Mouse (Mus musculus) mouse embryonic stem cell (cell line): ENCODE results near the gene Plcl2.

ENCODE experiments used
- in situ Hi-C, 2 experiments: fragments of 300-500 bp; cut with MboI; formaldehyde crosslinking; loops; 1 replicate in 1 of 2; 3 replicates in 1 of 2; pipeline ENCODE4 v1.14.3; 2019 to 2020; ENCODE audit warnings: low sequenced_read_pairs in 2 of 2, low pct_unique_long_range_greater_than_20kb in 1 of 2, mixed read lengths in 1 of 2; ENCODE audit not compliant: unreplicated experiment in 1 of 2

Plcl2 gene

DNA sequence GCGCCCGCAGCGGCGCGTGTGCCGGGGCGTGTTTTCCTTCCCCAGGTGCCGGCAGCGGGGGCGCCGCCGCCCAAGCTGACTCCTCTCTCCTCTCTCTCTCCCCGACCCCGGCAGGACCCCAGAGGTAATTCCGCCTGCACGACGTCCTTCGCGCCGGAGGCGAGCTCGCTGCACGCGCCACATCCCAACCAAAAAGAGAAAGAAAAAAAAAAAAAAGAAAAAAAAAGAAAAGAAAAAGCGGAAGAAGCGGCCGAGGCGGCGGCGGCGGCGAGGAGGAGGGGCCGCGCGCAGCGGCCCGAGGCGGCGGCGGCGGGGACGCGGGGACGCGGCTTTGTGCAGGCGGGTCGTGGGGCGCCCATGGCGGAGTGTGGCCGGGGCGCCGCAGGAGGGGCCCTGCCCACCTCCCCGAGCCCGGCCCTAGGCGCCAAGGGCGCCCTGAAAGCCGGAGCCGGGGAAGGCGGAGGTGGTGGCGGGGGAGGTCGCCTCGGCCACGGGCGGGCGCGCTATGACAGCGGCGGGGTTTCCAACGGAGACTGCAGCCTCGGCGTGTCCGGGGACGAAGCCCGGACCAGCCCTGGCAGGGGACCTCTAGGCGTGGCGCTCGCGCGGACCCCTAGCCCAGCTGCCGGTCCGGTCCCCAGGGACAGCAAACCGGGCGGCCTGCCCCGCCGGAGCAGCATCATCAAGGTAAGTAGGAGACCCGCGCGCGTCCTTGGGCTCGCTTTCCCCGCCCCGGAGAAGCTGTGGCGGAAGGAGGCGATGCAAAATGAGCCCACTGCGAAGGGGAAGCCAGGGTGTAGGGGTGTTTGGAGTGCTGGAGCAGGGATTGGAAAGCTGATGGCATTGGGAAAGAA lies at the start of gene Plcl2:
Gene Plcl2, plus strand, starts transcription at position 153 of the 854 bp plus-strand sequence.
- in situ Hi-C loops = no loop called here

DNA sequence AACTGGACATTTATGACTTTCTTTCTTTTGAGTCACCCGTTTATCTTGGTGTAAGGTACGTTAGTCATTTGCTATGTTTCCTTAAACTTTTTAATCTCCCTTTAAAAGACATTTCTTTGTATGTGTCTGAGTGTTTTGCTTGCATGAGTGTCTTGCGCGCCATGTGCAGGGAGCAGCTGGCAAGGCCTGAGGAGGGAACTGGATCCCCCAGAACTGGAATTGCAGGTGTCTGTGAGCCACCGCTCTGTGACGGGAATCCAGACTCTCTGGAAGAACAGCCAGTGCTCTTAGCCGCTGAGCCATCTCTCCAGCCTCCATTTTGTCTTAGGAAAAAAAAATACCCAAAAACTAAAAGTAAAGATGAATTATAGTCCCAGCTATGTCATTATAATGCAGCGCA lies 48.9 kb upstream of the Plcl2 start:
- in situ Hi-C loops = no loop called here

DNA sequence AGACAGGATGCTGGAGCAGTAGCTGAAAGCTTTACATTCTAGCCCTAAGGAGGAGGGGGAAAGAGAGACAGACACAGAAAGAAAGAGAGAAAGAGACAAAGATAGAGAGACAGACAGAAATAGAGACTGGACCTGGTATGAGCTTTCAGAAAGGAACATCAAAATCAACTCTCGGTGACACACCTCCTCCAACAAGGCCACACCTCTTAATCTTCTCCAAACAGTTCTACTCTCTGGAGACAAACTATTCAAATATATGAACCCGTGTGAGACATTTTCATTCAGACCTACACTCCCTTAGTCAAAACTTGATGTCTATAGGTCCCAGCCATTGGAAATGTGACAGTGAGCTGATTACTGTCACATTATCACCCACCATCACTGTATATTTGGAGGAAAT lies 41.8 kb upstream of the Plcl2 start:
- in situ Hi-C loops = no loop called here

DNA sequence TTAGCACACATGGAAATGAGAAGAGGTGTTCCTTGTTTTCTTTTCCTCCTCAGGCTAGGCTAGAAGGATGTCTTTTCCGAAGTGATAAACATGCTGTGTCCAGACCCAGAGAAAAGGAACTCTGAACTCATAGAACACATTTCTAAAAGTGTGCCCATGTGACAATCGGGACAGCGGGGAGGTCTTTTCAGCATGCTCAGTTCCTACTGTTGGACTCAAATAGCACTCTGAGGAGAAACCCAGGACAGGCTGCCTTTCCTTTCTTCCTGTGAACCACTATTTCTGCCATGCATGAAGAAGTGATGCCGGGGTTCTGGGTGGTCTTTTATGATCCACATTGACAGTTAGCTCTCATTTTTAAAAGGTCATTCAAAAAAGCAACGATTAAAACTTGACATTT lies 40.1 kb upstream of the Plcl2 start:
- in situ Hi-C loops = no loop called here

DNA sequence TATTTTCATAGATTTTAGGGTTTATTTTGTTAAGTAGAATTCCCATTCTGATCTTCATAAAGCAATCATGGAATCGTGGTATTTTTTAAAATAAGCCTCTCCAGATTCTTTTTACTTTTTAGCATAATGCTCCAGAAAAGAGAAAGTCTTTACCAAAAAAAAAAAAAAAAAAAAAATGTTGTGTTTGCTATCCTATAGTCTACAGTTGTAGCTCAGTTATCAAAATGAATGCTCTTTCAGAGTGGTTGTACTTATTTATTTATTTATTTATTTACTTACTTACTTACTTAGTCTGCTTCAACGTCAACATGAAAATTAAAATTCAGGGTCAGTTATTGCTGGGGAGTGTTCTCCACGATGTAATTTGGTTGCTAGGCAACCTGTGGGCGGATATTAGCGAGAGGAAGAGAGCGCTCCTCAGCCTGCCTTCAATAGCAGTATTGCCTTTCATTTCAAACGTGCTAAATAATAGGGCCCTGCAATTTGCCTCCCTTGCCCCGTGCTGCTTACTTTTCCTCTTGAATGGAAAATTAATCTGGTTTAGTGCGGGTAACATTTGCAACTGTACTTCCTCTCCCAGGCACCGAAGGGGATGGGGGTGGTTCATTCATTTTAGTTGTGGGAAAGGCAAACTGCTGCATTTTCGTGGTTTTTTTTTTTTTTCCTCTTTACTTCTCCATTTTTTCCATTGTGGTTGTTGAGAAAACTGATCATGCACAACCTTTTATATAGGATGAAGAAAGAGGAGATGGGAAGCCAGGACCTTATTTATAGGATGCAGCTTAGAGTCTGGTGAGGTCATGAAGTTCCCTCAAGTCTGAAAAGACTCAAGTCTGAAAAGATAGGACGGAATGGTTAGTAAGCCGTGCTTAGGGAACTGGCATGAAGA lies 39.4 kb upstream of the Plcl2 start:
- in situ Hi-C loops = no loop called here

DNA sequence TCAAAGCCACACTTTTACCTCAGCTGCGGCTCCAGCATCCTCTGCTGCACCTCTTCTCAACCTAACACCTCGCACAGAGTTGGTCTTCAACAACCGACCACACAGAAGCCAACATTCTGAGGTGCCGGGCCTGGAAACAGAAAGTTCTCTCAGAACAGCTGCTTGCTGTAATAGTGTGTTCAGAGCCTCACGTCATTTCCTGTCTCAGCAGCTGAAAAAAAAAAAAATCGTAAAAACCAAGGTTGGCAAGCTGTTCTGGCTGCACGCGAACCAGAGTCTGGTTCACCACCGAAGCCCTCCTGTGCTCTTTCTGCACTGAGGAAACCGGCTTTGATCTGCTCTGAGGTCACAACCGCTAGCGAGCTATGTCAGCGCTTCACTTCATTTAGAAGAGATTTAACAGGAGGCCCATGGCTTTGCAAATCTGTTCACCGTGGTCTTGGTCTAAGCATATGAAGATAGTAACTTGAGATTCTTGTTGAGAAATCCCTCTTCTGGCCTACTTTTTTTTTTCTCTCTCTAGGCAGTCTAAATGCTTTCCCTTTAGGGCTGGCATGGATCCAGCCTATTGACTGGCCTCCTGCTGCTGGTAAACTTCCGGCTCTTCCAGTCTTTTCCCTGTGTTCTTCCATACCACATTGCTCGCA lies 38.6 kb upstream of the Plcl2 start:
- in situ Hi-C loops = no loop called here

DNA sequence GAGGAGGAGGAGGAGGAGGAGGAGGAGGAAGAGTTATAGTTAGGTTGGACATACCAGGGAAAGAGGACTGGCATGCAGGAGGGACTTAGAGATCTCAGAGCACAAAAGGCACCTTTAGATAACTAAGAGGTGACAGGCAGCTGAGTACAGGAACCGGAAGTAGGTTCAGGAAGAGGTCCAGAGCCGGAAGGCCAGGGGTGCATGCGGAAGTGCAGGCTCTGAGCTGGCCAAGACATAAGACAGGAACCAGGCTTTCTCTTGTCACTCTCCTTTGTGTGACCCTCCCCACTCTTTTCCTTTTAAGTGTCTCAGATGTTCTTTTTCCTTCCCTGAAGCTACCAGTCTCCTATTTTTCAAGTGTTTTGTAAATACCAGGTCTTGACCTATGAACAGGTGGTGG lies 38.0 kb upstream of the Plcl2 start:
- in situ Hi-C loops = no loop called here

DNA sequence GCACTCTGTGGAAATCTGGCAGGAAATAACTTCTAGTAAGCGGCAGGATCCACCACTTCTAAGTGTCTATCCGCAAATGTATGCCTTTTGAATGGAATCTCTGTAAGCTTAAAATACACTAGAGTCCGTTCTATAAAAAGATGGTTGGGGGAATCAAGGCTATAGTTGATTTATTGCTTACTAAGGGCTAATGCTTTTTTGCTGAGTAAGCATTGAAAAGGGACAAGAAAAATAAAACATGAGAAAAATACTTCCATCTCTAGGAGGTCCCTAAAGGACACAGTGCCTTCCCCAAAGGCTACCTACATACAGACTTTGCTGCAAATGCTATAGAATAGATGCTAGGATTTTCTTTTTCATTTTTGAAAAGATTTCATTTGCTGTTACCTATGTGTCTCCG lies 31.9 kb upstream of the Plcl2 start:
- in situ Hi-C loops = no loop called here

DNA sequence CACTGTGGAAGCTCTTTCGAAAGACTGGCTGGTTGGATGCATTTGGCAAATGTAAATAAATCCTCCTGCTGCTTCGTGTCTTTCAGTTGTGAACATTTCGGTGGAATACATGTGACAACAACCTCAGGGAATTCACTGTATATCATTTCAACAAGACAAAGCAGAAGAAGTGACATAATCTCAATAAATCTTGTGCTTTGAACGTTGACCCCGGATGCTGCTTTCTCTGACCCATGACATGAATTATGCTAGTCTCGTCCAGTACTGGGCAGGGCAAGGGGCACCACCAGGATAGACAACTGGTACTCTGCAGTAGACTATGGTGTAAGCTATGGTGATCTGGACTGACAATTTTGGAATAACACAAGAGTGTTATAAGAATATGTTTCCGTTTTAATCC lies 28.3 kb upstream of the Plcl2 start:
- in situ Hi-C loops = no loop called here

DNA sequence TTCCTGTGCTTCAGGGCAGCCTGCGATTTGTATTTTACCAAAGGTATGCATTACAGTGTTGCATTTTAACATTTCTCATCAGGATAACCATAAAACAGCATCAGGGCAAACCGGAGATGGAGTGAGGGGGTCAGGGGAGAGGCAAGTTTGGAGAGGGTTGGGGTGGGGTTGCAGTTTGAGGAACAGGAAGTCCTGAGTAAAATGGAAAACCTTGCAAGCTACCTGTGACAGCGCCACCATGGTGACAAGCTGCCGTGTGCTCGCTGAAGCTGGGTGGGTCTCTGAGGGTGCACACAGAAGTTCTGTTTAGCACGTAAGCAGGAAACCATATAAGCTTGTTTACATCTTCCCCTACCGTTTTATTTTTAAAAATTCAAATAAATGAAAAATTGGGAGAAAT lies 25.5 kb upstream of the Plcl2 start:
- in situ Hi-C loops = no loop called here

DNA sequence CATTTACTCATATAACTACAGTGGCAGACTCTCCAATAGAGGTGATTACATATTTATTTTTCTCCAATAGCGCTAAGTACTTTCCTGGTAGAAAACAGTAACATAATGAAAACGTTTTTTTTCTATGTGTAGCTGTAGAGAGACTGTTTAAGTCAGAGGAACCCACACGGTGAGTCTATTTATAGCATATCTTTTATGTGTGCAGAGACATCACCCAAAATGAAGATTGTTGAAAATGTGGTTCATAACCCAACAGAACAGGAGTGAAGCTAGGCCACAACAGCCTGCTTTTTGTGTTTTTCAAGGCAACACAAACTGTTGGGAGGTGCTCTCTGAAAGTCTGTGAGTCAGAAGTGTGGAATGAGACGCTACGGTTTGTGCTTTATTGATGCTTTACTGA lies 24.2 kb upstream of the Plcl2 start:
- in situ Hi-C loops = no loop called here

DNA sequence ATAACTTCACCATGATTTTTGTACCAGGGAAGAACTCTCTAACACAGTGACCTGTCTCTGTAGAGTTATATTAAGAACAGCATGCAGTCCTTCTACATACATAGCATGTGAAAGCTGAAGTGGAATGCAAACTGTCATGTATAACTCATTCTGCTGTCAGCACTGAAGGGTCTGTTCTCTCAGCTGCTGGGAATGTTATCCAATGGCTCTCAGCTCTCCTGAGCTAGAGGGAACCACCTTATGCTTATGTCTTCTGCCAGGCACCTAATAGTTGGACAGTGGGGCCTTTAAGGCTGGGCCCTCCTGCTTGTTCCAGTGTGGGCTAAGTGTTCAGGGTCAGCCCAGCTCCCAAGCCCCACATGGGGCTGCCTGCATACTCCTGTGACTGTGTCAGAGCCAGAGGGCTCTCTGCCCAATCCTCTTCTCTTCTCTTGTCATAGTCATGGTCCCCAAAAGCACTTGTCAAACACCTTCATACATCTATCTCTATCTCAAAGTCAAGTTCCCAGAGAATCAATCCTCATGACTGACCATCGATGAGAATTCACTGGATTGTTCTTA lies 22.1 kb upstream of the Plcl2 start:
- in situ Hi-C loops = no loop called here

DNA sequence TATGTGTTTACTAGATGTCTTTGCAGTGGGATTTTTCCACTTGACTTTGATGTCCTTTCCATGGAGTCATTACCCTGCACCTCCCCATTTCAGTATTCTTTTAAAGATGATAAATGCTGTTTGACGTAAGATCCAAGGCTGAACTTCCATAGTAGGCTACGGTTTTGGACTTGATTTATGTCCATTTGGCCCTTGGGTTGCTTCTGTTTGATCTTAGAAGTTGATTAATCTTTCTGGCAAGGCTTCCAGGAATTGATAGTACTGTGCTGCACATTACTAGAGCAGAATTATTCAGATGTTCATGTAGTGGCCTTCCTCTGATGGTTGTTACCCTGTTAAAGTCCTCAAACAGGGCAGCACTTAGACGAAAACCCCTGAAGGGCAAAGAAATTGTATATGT lies 21.5 kb upstream of the Plcl2 start:
- in situ Hi-C loops = no loop called here

DNA sequence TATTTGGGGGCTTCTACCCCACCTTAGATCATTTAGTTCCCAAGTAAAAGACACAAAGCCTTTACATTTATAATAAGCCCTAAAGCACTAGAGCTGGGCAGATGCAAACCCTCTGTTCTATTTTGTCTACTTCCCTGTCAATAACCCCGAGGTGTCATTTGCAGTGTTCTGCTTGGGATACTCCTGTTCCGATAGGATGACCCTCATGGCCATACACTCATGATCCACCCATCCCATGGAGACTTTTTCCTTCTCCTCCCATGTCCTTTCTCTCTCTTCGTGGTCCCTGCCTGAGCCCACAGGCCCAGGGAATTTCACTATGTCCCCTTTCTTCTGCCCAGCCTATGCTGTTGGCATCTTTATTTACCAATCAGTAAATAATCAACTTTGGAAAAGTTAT lies 20.8 kb upstream of the Plcl2 start:
- in situ Hi-C loops = no loop called here

DNA sequence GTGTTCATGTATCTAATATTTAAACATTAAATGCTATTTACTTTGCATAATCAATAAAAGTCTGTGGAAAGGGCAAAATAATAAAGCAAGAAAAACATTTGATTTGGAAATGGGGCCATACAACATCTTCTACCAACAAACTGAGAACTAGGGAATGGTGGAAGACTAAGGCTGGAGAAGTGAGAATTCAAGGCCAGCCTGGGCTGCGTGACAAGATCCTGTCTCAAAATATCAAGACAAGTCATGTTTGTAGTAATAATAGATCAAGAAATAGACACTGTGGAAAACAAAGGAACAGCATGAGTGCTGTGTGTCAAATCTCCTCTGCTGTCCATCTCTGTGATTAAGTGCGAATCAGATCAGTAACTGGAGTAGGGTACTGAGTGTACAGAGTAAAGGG lies 20.3 kb upstream of the Plcl2 start:
- in situ Hi-C loops = no loop called here

DNA sequence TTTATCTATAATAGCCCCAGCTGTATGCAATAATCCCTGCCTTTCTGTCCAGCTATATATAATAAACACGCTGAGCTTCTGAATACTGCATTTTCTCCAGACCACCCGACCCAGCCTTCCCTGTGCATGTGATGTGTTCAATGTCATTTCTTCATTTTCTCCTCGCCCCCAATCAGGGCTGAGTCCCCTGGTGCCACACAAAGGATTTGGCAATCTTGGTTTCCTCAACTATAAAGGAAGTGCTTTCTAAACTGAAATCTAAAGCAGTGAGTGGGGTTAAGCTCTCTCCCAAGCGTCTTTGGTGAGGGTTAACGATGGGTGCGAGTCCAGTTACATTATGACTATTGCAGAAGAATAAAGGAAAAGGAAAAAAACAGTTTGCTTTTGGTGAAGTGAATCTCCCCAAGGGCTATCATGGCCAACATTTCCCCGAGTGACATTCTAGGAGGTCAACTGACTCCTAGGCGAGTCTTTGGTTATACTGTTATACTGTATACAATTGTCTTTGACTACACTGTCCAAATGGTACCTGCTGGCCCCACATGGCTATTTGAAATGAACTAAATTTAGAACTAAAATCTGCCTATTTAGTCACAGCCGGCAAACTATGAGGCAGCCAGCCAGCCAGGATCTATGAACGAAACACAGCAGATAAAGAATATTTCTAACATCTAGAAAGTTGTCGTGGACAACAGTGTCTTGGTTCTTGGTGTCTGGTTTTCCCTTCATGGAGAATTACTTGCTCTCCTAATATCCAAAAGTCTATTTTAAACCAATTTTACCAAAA lies 18.4 kb upstream of the Plcl2 start:
- in situ Hi-C loops = no loop called here

DNA sequence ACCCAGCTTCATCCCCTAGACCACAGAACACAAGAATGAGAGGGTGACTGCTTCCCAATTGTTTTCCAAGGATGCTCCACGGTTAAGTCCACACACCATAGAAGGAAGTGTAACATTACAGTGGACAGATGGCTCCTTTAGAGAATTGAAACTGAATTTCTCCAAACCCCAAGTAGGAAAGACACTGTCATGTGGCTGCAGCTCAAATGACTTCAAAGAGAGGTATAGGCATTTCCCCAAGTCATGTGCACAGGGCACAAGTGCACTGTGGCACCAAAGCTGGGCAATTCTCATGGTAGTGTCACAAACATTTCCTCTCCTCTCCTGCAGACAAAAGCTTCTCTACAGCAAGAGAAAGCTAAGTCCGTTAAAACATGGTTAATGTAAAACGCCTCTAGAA lies 17.7 kb upstream of the Plcl2 start:
- in situ Hi-C loops = no loop called here

DNA sequence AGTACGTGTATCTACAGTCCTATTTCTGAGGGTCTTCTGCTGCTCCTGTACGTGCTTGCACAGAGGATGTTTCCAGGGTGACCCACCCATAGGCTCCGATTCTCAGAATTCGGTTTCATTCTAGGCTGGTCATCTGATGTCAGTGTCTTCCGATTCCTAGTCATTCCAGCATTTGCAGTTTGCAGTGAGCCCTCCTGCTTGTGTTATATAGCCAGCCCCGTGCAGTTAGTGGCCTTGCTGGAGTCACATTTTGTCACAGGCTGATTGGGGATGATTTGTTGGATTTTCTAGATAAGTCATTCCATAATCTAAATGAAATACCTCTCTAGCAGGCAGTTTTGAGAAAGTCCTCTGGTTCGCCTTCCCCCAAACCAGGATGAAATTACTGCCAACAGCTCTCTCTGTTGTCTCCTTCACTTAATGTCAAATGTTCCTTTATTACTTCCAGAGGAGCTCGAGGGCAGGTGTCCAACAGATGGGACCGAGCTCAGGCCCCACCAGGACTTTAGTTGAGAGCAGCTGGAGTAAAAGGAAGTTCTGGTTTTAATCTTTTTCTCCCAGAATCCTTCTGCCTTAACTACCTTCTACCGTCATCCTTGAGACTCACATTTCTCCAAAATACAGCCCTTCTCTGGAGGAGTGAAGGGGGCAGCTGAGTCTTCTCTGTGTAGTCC lies 13.8 kb upstream of the Plcl2 start:
- in situ Hi-C loops = no loop called here
